Mouse (Mus musculus) activated CD4-positive, CD25-positive, alpha-beta regulatory T cell (primary cell): ENCODE measurements around the gene Gm21541. TPM values are rescaled to one million over a fixed set of nuclear protein-coding genes. Genes with fewer than 3 reads are reported as not detected.

Experiments
- polyA plus RNA-seq, 2 experiments: library from polyadenylated mRNA; unstranded; fragments of 100-300 nt; shearing (Covaris generic); gene quantifications; one replicate each; pipeline ENCODE4 v1.2.1; 2017

The Gm21541 gene
- polyA plus RNA-seq: not detected

GRCm38 (mm10) chr4:41903310-41903709 lies at the start of gene Gm21541:
Gene Gm21541, plus strand, starts transcription at chr4:41903610.

GRCm38 (mm10) chr4:41941272-41941671 lies 37.9 kb downstream of the Gm21541 start, which contains the start of gene Gm20878:
Gene Gm20878, plus strand, starts transcription at chr4:41941572.

Other genes with a start within 250 kb of the Gm21541 start
- not detected for gene Cntfr, start 206.5 kb upstream of the Gm21541 start, polyA plus RNA-seq
- 1 to 10 TPM; 2.7 to 5.1 TPM for gene Il11ra1, start 203.6 kb upstream of the Gm21541 start, polyA plus RNA-seq
- gene Rpp25l, start 190.1 kb upstream of the Gm21541 start, polyA plus RNA-seq: 10 to 100 TPM; 45.8 to 48.4 TPM
- 100 to 1,000 TPM; 138 to 139 TPM for gene Dctn3, start 180.4 kb upstream of the Gm21541 start, polyA plus RNA-seq
- gene Arid3c, start 172.5 kb upstream of the Gm21541 start, polyA plus RNA-seq: not detected
- gene Galt, start 148.4 kb upstream of the Gm21541 start, polyA plus RNA-seq: 10 to 100 TPM; 67.6 to 86.4 TPM
- 10 to 100 TPM; 21.2 to 31.7 TPM for gene Sigmar1, start 147.5 kb upstream of the Gm21541 start, polyA plus RNA-seq
- gene Ccl27a, start 129.4 kb upstream of the Gm21541 start, polyA plus RNA-seq: 1 to 10 TPM; 5.6 to 8.4 TPM
- gene Gm20878, start 38.0 kb downstream of the Gm21541 start, polyA plus RNA-seq: 1 to 10 TPM in 1 of 2 experiments, under 1 TPM in 1; 0.72 to 1.6 TPM
- not detected for gene Fam205a4, start 62.4 kb downstream of the Gm21541 start, polyA plus RNA-seq
- not detected for gene Gm21093, start 131.1 kb downstream of the Gm21541 start, polyA plus RNA-seq
- gene Gm3893, start 187.6 kb downstream of the Gm21541 start, polyA plus RNA-seq: not detected
- under 1 TPM in 1 of 2 experiments, not detected in 1; 0.49 TPM for gene Gm13304, start 211.2 kb downstream of the Gm21541 start, polyA plus RNA-seq
- not detected for gene Gm13306, start 249.8 kb downstream of the Gm21541 start, polyA plus RNA-seq